Mouse (Mus musculus) heart, adult 2 months (tissue): ENCODE data around the gene Kpna6. TPM values are rescaled to one million over a fixed set of nuclear protein-coding genes. Genes with fewer than 3 reads are reported as not detected.

Source experiments
- DNase-seq, 2 experiments: peaks; one replicate each; pipeline ENCODE4 v3.0.0; 2021
- H3K27ac ChIP-seq: fragments of 200-600 bp; 2 replicates; pipeline ENCODE4 v1.8.1; 2022
- H3K27me3 ChIP-seq: fragments of 200-500 bp; 2 replicates; pipeline ENCODE4 v1.6.1; 2012; ENCODE audit warnings: mild to moderate bottlenecking, low read length, inconsistent platforms, mixed read lengths; ENCODE audit not compliant: control insufficient read depth, insufficient read depth
- H3K36me3 ChIP-seq: fragments of 200-500 bp; 2 replicates; pipeline ENCODE4 v1.6.1; 2012; ENCODE audit warnings: low read length, inconsistent platforms; ENCODE audit not compliant: control insufficient read depth, insufficient read depth
- H3K4me1 ChIP-seq: fragments of 200-500 bp; 2 replicates; pipeline ENCODE4 v1.6.1; 2011; ENCODE audit warnings: low read length; ENCODE audit not compliant: control insufficient read depth, insufficient read depth
- H3K4me3 ChIP-seq: fragments of 200-600 bp; 2 replicates; pipeline ENCODE4 v1.8.1; 2022
- H3K79me2 ChIP-seq: fragments of 200-500 bp; replicated peaks from 2 replicates; pipeline ENCODE4 v1.6.1; 2012; ENCODE audit warnings: mild to moderate bottlenecking, inconsistent platforms, low read length, moderate library complexity, mixed read lengths; ENCODE audit not compliant: control insufficient read depth, insufficient read depth
- H3K9ac ChIP-seq: fragments of 200-500 bp; 2 replicates; pipeline ENCODE4 v1.6.1; 2012; ENCODE audit warnings: low read depth, mild to moderate bottlenecking, control low read depth, inconsistent platforms, low read length, mixed read lengths
- CTCF ChIP-seq: fragments of 200-600 bp; IDR thresholded peaks from 2 replicates; pipeline ENCODE4 v1.8.1; 2022; ENCODE audit warnings: antibody characterized with exemption, mild to moderate bottlenecking, moderate library complexity
- EP300 ChIP-seq: fragments of 200-500 bp; IDR thresholded peaks from 2 replicates; pipeline ENCODE4 v1.6.1; 2011; ENCODE audit warnings: low read depth, low read length, control low read depth; ENCODE audit not compliant: insufficient read depth
- POLR2A ChIP-seq: fragments of 200-500 bp; IDR thresholded peaks from 2 replicates; pipeline ENCODE4 v1.6.1; 2011; ENCODE audit warnings: mild to moderate bottlenecking, low read depth, low read length, control low read depth; ENCODE audit not compliant: insufficient read depth
- WGBS: fragments of 180-500 bp; shearing (Covaris S2); methylation state at CpG from one replicate; pipeline ENCODE4 v1.1.7; 2018; 5-methylcytosine and 5-hydroxymethylcytosine counted together
- intact Hi-C: fragments of 180-260 bp; cut with DNase I; formaldehyde crosslinking; loops from one replicate; pipeline ENCODE4 v1.15.1; 2025
- polyA plus RNA-seq: library from polyadenylated mRNA; depleted of rRNA; stranded (reverse); fragments of >200 nt; gene quantifications from 2 replicates; pipeline ENCODE4 v1.2.3, GENCODE M21; 2012
- total RNA-seq, 2 experiments: library from RNA; stranded (reverse); gene quantifications; 2 replicates each; pipeline ENCODE4 v1.2.3; 2021

The Kpna6 gene
- total and polyA plus RNA-seq, 3 experiments: 28.2 to 79.2 (median 69.6) TPM

- Histone ChIP-seq H3K4me3 (peak overlapping the region; percentile 85), H3K36me3 (peaks cover 5% of the 10 kb centered on the region; the same call in 1 of the 2 replicates), H3K79me2 (peaks cover 2% of the 10 kb centered on the region; the same call in 1 of the 2 replicates), H3K27me3 (no peaks in the 10 kb centered on the region), H3K9ac (peak overlapping the region; percentile 91), H3K27ac (peak overlapping the region; percentile 89), H3K4me1 (peaks cover 3% of the 10 kb centered on the region; the same call in 1 of the 2 replicates)
- intact Hi-C loops: loop anchor here (1.0 to 2.0 kb wide), 3 partner anchors 25 to 71 kb away; partner anchors contain the start of genes Khdrbs1 and Tmem39b
- WGBS: 3% methylated on average over 12 of the region's 12 CpGs
- DNase-seq: peak; percentile 46 to 49
- TF ChIP-seq EP300 (no peak), POLR2A (no peak), CTCF (peak; percentile 90)
Measured at GRCm38 (mm10) chr4:129671491-129672082, 980 bp downstream of the Kpna6 start.

- peaks cover 2% of the 10 kb centered on the region for H3K36me3 ChIP-seq
- no peak overlapping the region for H3K4me3 ChIP-seq
- H3K9ac ChIP-seq: no peak overlapping the region
- no peak overlapping the region for H3K27ac ChIP-seq
- no peak for TF ChIP-seq EP300
- no peak for TF ChIP-seq CTCF
- TF ChIP-seq POLR2A: no peak
- no peaks in the 10 kb centered on the region for H3K4me1 ChIP-seq
- 85% methylated on average over 3 of the region's 3 CpGs for WGBS
- H3K27me3 ChIP-seq: no peaks in the 10 kb centered on the region
- DNase-seq: no peak
- intact Hi-C loops: no loop called here
- peaks cover 2% of the 10 kb centered on the region; the same call in 1 of the 2 replicates for H3K79me2 ChIP-seq
Measured at GRCm38 (mm10) chr4:129662255-129662813, 10.2 kb downstream of the Kpna6 start.

- TF ChIP-seq CTCF (no peak), POLR2A (no peak), EP300 (no peak)
- no peak for DNase-seq
- Histone ChIP-seq H3K4me1 (no peaks in the 10 kb centered on the region), H3K27me3 (no peaks in the 10 kb centered on the region), H3K79me2 (no peaks in the 10 kb centered on the region), H3K9ac (no peak overlapping the region), H3K36me3 (peaks cover 2% of the 10 kb centered on the region), H3K4me3 (no peak overlapping the region), H3K27ac (no peak overlapping the region)
- intact Hi-C loops: no loop called here
- WGBS: 93% methylated on average over 3 of the region's 3 CpGs
Measured at GRCm38 (mm10) chr4:129661584-129661983, 11.0 kb downstream of the Kpna6 start.

DNA sequence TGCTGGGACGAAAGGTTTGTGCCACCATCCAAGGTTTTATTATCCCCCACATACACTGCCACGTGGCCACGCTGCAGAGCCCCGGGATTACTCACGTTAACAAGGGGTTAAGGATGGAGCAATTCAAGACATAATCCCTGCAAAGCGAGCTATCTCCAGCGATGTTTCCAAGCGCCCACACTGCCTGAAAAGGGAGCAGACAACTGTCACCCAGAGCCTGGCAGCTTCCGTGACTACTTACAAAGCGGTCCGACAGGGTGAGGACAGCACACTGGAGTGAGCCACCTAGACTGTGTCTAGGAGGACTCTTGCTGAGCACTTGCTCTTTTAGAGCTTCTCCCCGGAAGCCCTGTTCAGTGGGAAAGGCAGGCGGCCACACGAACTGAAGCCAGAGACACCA lies 17.8 kb downstream of the Kpna6 start:
- Histone ChIP-seq H3K27ac (no peak overlapping the region), H3K4me3 (no peak overlapping the region), H3K36me3 (peaks cover 3% of the 10 kb centered on the region; the same call in 1 of the 2 replicates), H3K27me3 (no peaks in the 10 kb centered on the region), H3K79me2 (no peaks in the 10 kb centered on the region), H3K9ac (no peak overlapping the region), H3K4me1 (no peaks in the 10 kb centered on the region)
- DNase-seq: no peak
- 90% methylated on average over 14 of the region's 14 CpGs for WGBS
- intact Hi-C loops: no loop called here
- no peak for TF ChIP-seq POLR2A
- TF ChIP-seq CTCF: no peak
- no peak for TF ChIP-seq EP300

DNA sequence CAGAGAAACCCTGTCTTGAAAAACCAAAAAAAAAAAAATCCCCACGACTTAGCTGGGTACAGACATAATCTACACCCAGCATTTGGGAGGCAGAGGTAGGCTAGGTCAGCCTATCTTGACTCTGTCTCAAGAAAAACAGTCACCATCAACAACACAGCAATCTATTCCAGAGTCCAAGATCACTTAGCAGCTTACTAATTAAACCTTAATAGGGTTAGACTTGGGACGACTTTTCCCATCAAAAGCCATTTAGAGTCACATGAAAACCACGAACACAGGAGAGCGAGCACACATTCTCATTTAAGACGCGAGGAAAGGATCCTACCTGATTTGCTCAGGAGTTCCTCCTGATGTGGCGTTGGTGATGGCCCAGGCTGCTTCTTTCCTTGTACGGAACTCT lies 22.2 kb downstream of the Kpna6 start:
- no peak for DNase-seq
- intact Hi-C loops: no loop called here
- Histone ChIP-seq H3K27me3 (no peaks in the 10 kb centered on the region), H3K9ac (no peak overlapping the region), H3K79me2 (no peaks in the 10 kb centered on the region), H3K36me3 (peaks cover 3% of the 10 kb centered on the region; the same call in 1 of the 2 replicates), H3K4me1 (no peaks in the 10 kb centered on the region), H3K4me3 (no peak overlapping the region), H3K27ac (no peak overlapping the region)
- no peak for TF ChIP-seq EP300
- no peak for TF ChIP-seq CTCF
- no peak for TF ChIP-seq POLR2A
- 93% methylated on average over 8 of the region's 8 CpGs for WGBS

DNA sequence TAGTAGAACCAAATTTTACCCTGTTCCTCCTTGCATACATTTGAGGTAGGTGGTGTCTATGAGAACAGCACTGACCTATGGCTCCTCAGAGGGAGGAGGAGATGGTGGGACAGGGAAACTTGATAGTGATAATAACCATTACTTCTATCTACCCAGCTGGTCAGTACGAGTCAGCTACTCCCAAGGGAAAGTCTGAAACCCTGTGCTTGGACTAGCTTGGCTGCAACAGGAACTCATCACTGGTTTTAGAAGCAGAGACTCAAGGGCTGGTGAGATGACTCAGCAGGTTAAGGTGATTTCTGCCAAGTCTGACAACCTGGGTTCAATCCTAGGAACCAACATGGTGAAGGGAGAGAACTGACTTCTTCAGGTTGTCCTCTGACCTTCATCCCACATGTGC lies 23.9 kb downstream of the Kpna6 start:
- H3K27ac ChIP-seq: no peak overlapping the region
- H3K9ac ChIP-seq: no peak overlapping the region
- 42% methylated on average over 1 of the region's 1 CpGs for WGBS
- H3K27me3 ChIP-seq: no peaks in the 10 kb centered on the region
- H3K36me3 ChIP-seq: peaks cover 3% of the 10 kb centered on the region; the same call in 1 of the 2 replicates
- no peak for TF ChIP-seq POLR2A
- no peak for TF ChIP-seq CTCF
- no peak for TF ChIP-seq EP300
- no peaks in the 10 kb centered on the region for H3K4me1 ChIP-seq
- intact Hi-C loops: no loop called here
- DNase-seq: no peak
- no peaks in the 10 kb centered on the region for H3K79me2 ChIP-seq
- no peak overlapping the region for H3K4me3 ChIP-seq
